In the genomic region with DNA sequence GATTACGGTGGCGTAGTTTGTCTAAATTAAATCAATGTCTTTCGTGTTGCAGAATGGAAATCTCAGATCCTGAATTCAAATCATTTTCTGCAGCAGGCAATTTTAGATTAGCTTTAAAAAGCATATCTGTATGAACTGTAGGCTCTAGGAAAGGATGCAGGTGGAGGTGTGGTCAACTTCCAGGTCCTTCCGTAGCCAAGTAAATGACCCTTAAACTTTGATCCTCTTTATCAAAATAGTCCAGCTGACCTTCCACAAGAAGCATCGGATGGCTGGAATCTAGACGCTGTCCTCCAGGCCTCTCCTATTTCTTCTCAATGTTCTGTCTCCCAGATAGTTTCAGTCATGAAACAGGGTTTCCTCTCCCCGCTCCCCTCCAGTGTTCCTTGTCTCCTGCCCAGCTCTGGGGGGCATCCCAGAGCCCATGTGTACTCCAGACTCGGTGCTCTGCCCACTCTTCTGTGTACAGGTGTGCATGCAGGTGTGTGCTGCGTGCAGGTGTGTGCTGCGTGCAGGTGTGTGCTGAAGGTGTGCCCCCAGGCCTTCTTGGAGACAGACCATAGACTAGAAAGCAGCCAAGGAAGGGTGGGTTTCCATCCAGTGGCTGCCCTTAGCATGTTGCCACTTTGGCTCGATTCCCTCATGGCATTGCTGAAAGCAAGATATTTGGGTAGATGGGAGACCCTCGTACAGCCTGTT, we compare ENCODE assay signal across 12 mouse cellular contexts. TPM values are rescaled to one million over a fixed set of nuclear protein-coding genes. Genes with fewer than 3 reads are reported as not detected.
DNase-seq lines count a peak whose midpoint lies in the region; ATAC-seq and TF ChIP-seq lines count a peak whose summit lies in the region.
"Had no signal": no experiment of that assay in that cellular context is flagged by ENCODE, and none has a peak within 500 bp of the region (broad histone marks: within the 10 kb centered on the region; RNA-seq: fewer than 3 reads in every experiment).

No protein-coding gene starts in this region.

- peaks cover 39% of the 10 kb centered on the region for H3K4me1 ChIP-seq in heart, embryonic 15.5 days (replicated peaks)
- H3K4me1 ChIP-seq in midbrain, embryonic 11.5 days (ENCODE audit: control insufficient read depth, insufficient read depth, low read length): peaks cover 8% of the 10 kb centered on the region
- H3K4me1 ChIP-seq in midbrain, embryonic 14.5 days (ENCODE audit: control insufficient read depth, insufficient read depth, low read length): peaks cover 16% of the 10 kb centered on the region; the same call in 1 of the 2 replicates
- H3K4me1 ChIP-seq in intestine, postnatal 0 days (replicated peaks; ENCODE audit: control insufficient read depth, insufficient read depth, low read length): peaks cover 28% of the 10 kb centered on the region

- no peak for TF ChIP-seq CTCF in intestine, postnatal 0 days (IDR thresholded peaks at IDR 0.05; ENCODE audit: low read depth)

- ATAC-seq in heart, embryonic 15.5 days (replicated peaks; ENCODE audit: insufficient number of reproducible peaks, insufficient read depth, low FRiP score, low read depth): no peak
- ATAC-seq in midbrain, embryonic 11.5 days (ENCODE audit: low FRiP score): no peak
- no peak for ATAC-seq in midbrain, embryonic 14.5 days (ENCODE audit: low FRiP score, low TSS enrichment)
- ATAC-seq in intestine, postnatal 0 days: no peak
- ATAC-seq: CD4-positive, CD25-positive, alpha-beta regulatory T cell, adult 4 months; forebrain, embryonic 16.5 days had no signal

- DNase-seq in heart, postnatal 25 days (ENCODE audit: low spot score): no peak
- DNase-seq in midbrain, embryonic 11.5 days (ENCODE audit: low spot score, missing footprints): peak; percentile 54
- no peak for DNase-seq in midbrain, embryonic 14.5 days
- no peak for DNase-seq in embryo, embryonic 10.5 days (ENCODE audit: low spot score)
- DNase-seq in cerebellum, adult 8-10 months: no peak

- peak overlapping the region; percentile 56; the same call in 1 of the 2 replicates for H3K4me3 ChIP-seq in heart, embryonic 15.5 days
- H3K4me3 ChIP-seq in midbrain, embryonic 11.5 days (ENCODE audit: low read depth, low read length): no peak overlapping the region
- no peak overlapping the region for H3K4me3 ChIP-seq in midbrain, embryonic 14.5 days (replicated peaks; ENCODE audit: low read depth, low read length)
- H3K4me3 ChIP-seq in intestine, postnatal 0 days (ENCODE audit: low read depth, low read length): no peak overlapping the region
- H3K4me3 ChIP-seq: hindbrain, embryonic 13.5 days; megakaryocyte, embryonic 14.5 days had no signal

- no peaks in the 10 kb centered on the region for H3K27me3 ChIP-seq in heart, embryonic 15.5 days
- H3K27me3 ChIP-seq in midbrain, embryonic 11.5 days (ENCODE audit: control insufficient read depth, insufficient read depth, low read length): no peaks in the 10 kb centered on the region
- no peaks in the 10 kb centered on the region for H3K27me3 ChIP-seq in midbrain, embryonic 14.5 days (ENCODE audit: control insufficient read depth, insufficient read depth, low read length)
- H3K27me3 ChIP-seq in intestine, postnatal 0 days (replicated peaks; ENCODE audit: control insufficient read depth, insufficient read depth, low read length): no peaks in the 10 kb centered on the region
- H3K27me3 ChIP-seq: hindbrain, embryonic 13.5 days had no signal

- H3K9me3 ChIP-seq in heart, embryonic 15.5 days (replicated peaks): no peaks in the 10 kb centered on the region
- no peaks in the 10 kb centered on the region for H3K9me3 ChIP-seq in midbrain, embryonic 11.5 days (ENCODE audit: control insufficient read depth, low read length)
- no peaks in the 10 kb centered on the region for H3K9me3 ChIP-seq in midbrain, embryonic 14.5 days (ENCODE audit: control insufficient read depth, low read length)
- no peaks in the 10 kb centered on the region for H3K9me3 ChIP-seq in intestine, postnatal 0 days (ENCODE audit: control insufficient read depth)
- H3K9me3 ChIP-seq: hindbrain, embryonic 13.5 days; megakaryocyte, embryonic 14.5 days had no signal

- peaks cover 7% of the 10 kb centered on the region; the same call in 1 of the 2 replicates for H3K36me3 ChIP-seq in heart, embryonic 15.5 days
- no peaks in the 10 kb centered on the region for H3K36me3 ChIP-seq in midbrain, embryonic 11.5 days (ENCODE audit: control insufficient read depth, insufficient read depth, low read length)
- no peaks in the 10 kb centered on the region for H3K36me3 ChIP-seq in midbrain, embryonic 14.5 days (ENCODE audit: control insufficient read depth, insufficient read depth, low read length)
- H3K36me3 ChIP-seq in intestine, postnatal 0 days (ENCODE audit: control insufficient read depth, insufficient read depth): peaks cover 16% of the 10 kb centered on the region; the same call in 1 of the 2 replicates

- H3K4me2 ChIP-seq in heart, embryonic 15.5 days: peak overlapping the region; percentile 78
- no peak overlapping the region for H3K4me2 ChIP-seq in midbrain, embryonic 11.5 days
- no peak overlapping the region for H3K4me2 ChIP-seq in midbrain, embryonic 14.5 days (ENCODE audit: low read length)
- H3K4me2 ChIP-seq in intestine, postnatal 0 days (replicated peaks; ENCODE audit: low read depth): peak overlapping the region; percentile 21; the same call in 1 of the 2 replicates
- H3K4me2 ChIP-seq: hindbrain, embryonic 13.5 days had no signal

- intact Hi-C loops in heart, postnatal 25 days (cut with DNase I): loop anchor here (5.0 kb wide), 1 partner anchor 117 kb away; a partner anchor contains a TSS

- WGBS in heart, embryonic 15.5 days: 77% methylated on average over 12 of the region's 12 CpGs
- WGBS in midbrain, embryonic 11.5 days: 86% methylated on average over 12 of the region's 12 CpGs
- 88% methylated on average over 12 of the region's 12 CpGs for WGBS in midbrain, embryonic 14.5 days
- WGBS in intestine, postnatal 0 days: 66% methylated on average over 12 of the region's 12 CpGs

- H3K27ac ChIP-seq in heart, embryonic 15.5 days: peak overlapping the region; percentile 93
- no peak overlapping the region for H3K27ac ChIP-seq in midbrain, embryonic 11.5 days (ENCODE audit: low read depth, low read length)
- H3K27ac ChIP-seq in midbrain, embryonic 14.5 days (replicated peaks; ENCODE audit: low read depth, low read length): no peak overlapping the region
- peak overlapping the region; percentile 65 for H3K27ac ChIP-seq in intestine, postnatal 0 days (ENCODE audit: low read depth, low read length)
- H3K27ac ChIP-seq: liver, embryonic 14.5 days had no signal

- peak overlapping the region; percentile 31 for H3K9ac ChIP-seq in heart, embryonic 15.5 days
- H3K9ac ChIP-seq in midbrain, embryonic 11.5 days (ENCODE audit: low read length): no peak overlapping the region
- H3K9ac ChIP-seq in midbrain, embryonic 14.5 days (replicated peaks; ENCODE audit: low read length): no peak overlapping the region
- no peak overlapping the region for H3K9ac ChIP-seq in intestine, postnatal 0 days (ENCODE audit: low read depth, low read length)
- H3K9ac ChIP-seq: liver, embryonic 14.5 days had no signal

RNA-seq across cellular contexts. Expression of a gene that starts 2.9 kb away (rescaled TPM):
- polyA plus RNA-seq in heart, embryonic 15.5 days (2015; fragmentation: Nextera tagmentation; extraction: Ambion mirVana): 8.6 and 13.7 TPM in 2 replicates
- 1 to 10 TPM; 5.0 to 8.0 TPM for total RNA-seq in heart, postnatal 25 days (2021)
- polyA plus RNA-seq in midbrain, embryonic 11.5 days (2014; fragmentation: Nextera tagmentation; extraction: Ambion mirVana): 3.9 TPM in 2 replicates
- 5.4 and 6.8 TPM in 2 replicates for polyA plus RNA-seq in midbrain, embryonic 14.5 days (2014; fragmentation: Nextera tagmentation; extraction: Ambion mirVana)
- 25.3 and 27.8 TPM in 2 replicates for polyA plus RNA-seq in intestine, postnatal 0 days (2015; fragmentation: Nextera tagmentation; extraction: Ambion mirVana)

Comparison
In these comparisons a context has a peak if more than half of its experiments do, and no peak if none do; other contexts are left out.
1. H3K27ac ChIP-seq: peak in heart, embryonic 15.5 days (single experiment) and intestine, postnatal 0 days (single experiment); none in midbrain, embryonic 11.5 days (single experiment) and midbrain, embryonic 14.5 days (single experiment).
2. H3K4me2 ChIP-seq: peak in heart, embryonic 15.5 days (single experiment) and intestine, postnatal 0 days (single experiment); none in midbrain, embryonic 11.5 days (single experiment) and midbrain, embryonic 14.5 days (single experiment).